Mouse (Mus musculus): ENCODE measurements around the gene Vmn2r121. TPM values are rescaled to one million over a fixed set of nuclear protein-coding genes. Genes with fewer than 3 reads are reported as not detected.

Vmn2r121 gene
- polyA plus RNA-seq (2014; fragmentation: Illumina TruSeq; extraction: RNeasy Lipid Tissue Mini Kit (QIAGEN cat#74804); ENCODE audit: low read depth, low replicate concordance), result 0.18 TPM

GRCm38 (mm10) chrX:124135852-124136251 lies at the start of gene Vmn2r121:
Vmn2r121 (minus strand) TSS chrX:124135952.

